Mouse (Mus musculus): ENCODE measurements around the gene Smarcal1.

DNA sequence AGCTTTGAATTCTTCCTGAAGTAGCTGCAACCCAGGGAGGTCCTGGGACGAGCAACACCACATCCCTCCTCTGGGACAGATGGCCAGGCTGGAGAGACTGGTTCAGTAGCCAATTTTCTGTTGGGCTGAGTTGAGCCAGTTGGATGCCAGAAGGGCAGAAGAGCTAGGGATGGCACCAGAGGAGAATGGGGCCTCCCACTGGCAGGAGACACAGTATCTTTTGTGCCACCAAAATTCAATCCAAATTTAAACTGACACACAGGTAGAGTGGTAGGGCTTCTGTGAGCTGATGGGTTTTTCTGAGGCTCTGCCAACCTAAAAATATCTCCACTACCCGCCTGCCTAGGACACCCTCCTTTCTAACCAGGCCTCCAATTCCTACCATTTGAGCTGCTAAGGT is 24.4 kb upstream of the Smarcal1 start:
- no peak for TF ChIP-seq CTCF (IDR thresholded peaks at IDR 0.05; ENCODE audit: control insufficient read depth, insufficient read depth, low read length)
- no peak for TF ChIP-seq POLR2A (IDR thresholded peaks at IDR 0.05; ENCODE audit: borderline replicate concordance, control insufficient read depth, low read depth, low read length)
